Mouse (Mus musculus) natural killer cell, adult 2 months (primary cell): ENCODE measurements around the gene Haao.

ENCODE experiments used
- DNase-seq, 2 experiments: peaks; one replicate each; pipeline ENCODE4 v3.0.0; 2022; ENCODE audit warnings: low spot score in 2 of 2

Gene Haao

DNA sequence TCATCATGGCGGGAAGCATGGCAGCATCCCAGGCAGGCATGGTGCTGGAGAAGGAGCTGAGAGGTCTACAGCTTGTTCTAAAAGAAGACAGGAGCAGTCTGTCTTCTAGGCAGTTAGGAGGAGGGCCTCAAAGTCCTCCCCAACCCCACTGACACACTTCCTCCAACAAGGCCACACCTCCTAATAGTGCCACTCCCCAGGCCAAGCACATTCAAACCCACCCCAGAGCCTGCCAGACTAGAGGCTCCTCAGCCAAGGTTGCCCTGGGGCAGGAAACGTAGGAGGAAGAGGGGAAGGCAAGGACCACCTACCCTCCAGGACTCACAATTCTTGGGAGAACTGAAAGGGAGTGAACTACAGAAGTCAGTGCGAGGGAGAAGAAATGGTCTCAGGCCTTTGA lies at the start of gene Haao:
Gene Haao, minus strand, starts transcription at position 149 of the 400 bp plus-strand sequence.
- DNase-seq = peak; percentile 66 to 76

DNA sequence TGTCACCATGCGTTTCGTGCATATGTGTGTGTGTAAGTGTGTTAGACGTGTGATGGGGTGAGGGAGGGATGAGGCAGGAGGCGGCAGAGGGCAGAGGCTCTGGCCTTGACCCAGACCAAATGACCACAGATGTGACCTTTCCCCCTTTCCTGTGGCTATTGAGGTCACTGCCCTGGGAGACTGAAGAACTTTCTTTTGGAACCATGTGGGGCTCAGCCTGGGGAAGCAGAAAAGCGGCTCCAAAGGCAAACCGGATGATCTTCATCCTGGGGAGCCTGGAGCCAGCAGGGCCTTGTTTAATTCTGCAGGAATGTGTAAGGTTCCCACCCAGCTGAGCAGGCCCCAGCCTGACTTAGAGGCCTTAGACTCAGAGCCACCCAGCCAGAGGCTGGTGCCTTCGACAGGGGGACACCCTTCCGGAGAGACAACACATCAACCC lies 49.6 kb upstream of the Haao start:
- no peak for DNase-seq

DNA sequence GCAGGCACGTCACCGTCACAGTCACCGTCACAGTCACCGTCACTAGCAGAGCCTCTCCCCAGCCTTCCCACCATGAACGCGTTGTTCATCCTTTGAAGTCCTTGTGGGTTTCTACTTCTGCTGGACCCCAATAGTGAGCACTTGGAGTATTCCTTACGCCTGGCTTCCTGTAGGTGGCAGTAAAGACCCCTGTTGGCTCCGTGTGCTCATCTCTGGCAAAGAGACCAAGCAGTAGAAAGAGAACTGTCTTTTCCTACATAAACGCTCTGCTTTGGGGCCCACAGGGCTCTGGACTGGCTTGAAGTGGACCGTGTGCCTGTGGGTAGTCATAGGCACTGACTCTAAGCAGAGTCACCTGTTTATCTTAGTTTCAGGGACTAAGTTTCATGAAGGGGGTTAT lies 49.0 kb upstream of the Haao start:
- DNase-seq = peak in 1 of 2 experiments; percentile 20

DNA sequence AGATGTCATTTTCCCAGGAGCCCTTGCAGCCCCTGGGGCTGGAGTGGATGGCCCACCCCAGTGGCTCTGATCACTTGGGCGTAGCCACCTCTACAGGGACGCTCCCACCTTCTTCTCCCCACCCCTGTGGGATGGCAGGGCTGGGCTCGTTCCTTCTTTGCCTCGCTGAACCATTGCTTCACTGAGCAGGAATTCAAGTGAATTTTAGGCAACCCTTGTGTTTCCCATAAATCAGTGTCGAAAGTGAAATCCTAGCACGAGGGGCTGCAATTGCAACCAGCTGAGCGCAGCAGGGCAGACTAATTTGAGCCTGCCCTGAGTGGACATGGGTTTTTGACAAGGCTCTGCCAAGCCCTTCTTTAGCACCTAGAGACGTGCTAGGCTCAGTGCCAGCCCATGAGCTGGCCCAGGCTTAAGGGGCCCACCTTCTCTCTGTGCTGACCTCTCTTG lies 47.6 kb upstream of the Haao start:
- DNase-seq = no peak

DNA sequence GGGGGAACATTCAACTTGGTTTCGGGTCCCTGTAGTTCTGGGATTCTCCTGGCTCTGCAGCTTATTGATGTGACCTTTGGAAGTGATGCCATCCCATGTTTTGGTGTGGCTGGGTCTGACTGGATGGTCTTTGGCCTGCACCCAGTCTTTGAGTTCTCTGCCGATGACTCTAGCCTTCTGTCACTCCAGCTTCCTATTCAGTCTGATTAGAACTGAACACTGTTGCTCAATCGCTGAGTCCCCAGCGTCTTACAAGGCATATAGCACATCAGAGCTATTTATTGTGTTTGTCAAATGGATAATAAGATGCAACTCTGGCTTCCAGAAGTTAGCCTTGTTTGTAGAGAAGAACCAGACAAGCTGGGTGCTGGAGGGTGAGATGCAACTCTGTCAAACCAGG lies 45.4 kb upstream of the Haao start:
- DNase-seq = no peak

DNA sequence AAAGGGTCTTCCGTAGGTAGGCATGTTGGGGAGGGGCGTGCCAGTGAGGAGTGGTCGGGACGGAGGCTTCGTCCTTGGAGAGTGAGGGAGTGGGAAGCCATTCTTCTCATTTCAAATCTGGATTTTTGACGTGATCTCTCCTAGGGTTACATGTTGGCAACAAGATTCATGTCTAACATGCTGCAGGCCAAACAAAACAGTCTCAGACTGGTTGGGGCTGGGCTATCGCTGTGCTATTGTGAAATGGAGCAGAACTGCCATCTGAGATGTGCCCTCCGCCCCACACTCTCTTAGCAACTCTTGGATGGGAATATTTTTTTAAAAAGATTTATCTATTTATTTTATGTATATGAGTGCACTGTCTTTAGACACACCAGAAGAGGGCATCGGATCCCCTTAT lies 44.1 kb upstream of the Haao start:
- DNase-seq = no peak

DNA sequence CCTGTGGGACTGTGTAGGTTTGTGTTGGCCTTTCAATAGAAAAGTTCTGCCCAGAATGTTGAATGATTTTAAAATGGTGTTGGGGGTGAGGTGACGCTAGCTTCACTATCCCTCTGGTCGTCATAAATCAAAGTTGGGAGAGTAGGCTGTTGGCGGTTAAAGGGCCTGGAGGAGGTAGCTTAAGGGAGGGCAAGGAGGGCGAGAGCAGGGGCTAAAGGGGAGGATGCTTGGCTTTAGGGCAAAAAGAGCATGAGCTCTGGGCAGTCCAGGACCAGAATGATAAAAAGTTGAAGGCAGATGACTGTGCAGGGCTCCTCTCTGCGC lies 42.6 kb upstream of the Haao start:
- DNase-seq = no peak

DNA sequence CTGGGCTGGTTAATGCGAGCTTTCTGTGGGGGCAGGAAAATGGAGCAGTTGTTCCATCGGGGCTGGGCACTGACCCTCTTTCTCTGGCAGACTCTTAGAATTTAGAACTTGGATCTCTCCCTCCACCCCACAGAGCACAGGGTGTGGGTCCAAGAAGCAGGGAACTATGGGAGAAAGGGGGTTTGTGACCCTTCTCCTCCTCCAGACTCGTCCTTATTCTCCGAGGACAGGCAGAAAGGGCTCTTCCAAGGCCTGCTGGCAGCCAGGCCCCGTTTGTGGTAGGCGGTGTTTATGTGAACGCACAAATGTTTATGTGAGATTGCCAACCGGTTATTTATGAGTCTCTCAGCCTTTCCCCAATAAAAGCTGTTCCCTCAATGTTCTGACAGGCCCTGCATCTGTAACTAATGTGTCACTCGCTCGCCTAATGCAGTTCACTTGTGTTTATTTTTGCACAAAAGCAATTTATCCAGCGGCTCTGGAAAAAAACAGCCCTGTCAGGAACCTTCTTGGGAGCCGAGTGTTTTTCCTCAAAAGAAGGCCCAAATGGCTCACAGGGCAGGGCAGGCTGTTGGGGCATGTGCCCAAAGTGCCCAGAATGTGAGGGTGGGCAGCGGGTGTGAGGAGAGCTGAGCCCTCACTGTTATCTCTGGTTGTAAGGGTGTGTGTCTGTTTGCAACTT lies 42.1 kb upstream of the Haao start:
- no peak for DNase-seq

DNA sequence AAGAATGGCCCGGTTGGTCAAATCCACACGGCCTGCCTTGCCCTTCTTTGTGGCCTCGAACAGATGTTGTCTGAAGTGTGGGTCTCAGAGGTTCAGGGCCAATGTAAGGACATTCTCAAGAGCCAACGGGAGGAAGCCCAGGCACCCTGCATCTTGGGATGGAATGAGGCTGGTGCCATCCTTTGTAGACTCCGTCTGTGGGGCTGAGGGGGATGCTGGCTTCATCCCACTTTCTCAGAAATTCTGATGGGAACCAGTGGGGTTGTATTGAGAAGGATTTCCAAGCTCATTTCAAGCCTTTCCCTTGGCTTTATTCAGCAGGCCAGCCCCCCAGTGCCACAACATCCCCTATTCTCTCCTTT lies 41.5 kb upstream of the Haao start:
- no peak for DNase-seq

DNA sequence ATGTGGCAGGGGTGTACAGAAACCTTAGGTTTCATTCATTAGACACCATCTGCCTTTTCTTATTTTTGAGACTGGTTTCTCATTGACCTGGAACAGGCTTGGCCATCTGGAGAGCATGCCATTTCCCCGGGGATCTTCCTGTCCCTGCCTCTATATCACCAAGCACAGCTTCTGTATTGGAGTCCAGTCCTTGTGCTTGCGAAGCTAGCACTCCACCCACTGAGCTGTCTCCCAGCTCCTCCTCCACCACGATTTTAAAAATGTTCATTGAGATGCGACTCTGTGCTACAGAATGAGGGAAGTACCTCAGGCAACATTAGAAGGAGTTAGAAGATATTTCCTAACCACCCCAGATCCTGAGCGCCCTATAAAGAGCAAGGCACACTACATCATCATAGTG lies 39.5 kb upstream of the Haao start:
- DNase-seq = no peak

DNA sequence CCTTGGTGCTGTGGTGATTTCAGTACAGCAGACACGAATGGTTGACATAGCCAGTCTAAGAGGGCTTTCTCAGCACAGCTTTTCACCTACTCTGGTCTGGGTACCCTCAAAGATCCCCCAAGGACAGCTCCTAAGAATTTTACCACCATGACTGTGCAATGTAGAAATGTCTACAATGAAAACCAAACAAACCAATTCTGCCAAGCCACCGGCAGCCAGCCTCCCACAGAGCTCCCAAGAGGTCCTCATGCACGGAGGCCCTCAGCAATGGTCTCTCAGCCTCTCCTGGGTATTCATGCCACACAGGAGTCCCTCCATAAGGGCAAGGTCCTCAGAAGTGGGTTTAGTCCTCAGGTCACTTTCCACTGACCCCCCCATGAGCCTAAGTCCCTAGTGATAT lies 38.6 kb upstream of the Haao start:
- DNase-seq = no peak

DNA sequence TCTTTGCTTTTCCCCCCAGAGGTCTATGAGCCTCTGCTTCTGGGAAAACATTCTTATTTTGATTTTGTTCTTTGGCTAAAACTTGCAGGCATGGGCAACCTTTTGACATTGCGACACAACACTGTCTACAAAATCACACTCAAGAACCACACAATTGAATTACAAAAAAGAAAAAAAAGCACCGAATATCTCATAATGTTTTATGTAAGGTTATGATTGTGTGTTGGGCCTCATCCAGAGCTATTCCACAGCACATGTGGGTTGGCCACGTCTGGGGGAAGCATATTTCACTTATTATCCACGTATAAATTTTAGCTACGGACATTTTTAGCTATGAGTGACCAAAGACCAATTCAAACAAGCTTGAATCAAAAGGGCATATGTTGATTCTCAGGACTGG lies 38.0 kb upstream of the Haao start:
- DNase-seq = no peak

DNA sequence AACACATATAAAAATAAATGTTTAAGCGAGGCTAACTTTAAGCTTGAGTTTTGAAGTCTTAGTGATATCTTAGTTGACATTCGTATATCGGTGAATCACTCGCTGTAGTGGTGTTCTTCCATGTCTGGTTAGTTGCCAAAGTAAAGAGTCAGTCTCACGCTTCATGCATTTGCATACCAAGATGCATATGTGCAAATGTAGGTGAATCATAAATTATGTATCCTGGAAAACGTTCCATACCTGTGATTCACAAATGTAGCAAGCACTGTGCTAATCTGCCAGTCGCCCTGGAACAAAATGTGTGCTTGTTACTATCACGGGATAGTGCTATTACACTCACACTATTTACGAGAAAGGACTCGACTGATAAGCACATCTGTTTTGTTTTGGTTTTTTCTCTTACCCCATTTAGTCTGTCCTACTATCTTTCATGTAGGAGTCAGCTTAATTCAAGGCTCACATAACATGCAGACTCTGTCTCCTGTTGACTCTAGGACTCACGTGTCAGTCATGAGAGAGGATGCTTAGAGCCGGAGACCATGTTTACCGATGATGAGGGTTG lies 37.3 kb upstream of the Haao start:
- no peak for DNase-seq

DNA sequence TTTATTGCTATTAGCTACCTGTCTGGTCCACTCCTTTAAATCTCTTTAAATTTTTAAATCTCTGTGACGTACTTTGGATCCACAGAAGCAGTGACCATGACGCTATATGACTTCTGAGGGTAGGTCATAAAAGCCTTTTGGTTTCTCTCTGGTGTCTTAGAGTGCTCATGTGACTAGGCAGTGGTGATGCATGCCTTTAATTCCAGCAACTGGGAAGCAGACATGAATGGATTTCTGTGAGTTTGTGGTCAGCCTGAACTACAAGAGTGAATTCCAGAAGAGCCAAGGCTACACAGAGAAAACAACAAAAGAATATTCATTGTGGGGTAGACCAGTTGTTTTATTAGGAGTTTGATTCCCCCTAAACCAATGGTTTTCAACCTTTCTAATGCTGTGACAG lies 35.0 kb upstream of the Haao start:
- DNase-seq = no peak

DNA sequence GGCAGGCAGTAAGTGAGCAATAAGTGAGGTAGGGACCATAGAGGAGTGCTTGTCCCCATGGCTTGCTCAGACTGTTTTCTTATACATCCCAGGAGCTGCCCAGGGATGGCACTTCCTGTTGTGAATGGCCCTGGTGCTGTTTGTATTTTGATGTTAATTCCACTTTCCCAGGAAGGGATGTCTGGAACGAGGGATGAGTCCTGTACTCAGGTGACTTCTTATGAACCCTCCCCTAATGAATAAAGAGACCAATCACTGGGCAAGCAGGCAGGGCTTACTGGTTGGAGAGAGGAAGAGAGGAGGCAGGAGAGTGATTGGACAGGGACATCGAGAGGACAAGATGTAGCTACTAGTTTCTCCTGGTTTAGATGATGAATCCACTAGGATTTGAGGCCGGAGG lies 33.3 kb upstream of the Haao start:
- no peak for DNase-seq

DNA sequence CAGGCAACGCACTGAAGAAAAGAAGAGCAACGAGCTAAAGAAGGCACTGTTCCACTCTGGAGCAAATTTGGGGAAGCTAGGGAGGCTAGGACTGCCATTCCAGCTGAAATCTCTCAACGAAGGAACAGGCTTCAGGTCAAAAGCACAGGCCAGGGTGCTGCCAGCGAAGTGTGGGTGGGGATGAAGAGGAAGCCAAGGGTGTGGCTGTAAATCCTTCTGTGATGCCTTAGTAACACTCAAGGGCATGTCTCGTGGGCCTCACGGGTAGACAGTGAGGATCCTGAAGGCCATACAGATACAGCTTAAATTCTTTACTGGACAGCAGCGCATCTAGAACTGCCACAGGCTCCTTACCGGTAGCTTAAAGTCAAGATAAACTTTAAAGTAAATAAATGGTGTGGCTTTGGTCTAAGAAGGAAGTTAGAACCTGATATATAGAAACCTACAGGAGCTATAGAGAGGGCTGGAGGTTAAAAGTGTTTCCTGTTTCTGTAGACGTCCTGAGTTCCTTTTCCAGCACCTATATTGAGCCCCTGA lies 32.5 kb upstream of the Haao start:
- no peak for DNase-seq

DNA sequence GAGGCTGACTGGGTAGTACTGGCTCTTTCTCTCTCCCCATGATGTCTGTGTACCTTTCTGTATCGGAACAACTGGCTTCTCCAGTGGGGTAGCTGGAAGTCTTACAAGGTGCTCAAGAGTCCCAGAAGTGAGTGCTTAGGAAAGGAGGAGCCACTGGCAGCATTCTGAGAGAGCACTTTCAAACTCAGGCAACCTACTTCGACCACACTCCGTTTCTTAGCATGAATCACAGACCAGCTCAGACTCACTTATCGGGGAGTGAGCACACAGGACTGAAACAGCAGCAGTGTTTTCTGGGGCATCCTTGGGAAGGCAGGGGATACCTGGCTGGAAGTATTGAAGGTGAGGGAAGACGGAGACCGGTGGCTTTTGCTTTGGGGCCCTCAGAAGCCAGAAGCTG lies 31.9 kb upstream of the Haao start:
- no peak for DNase-seq

DNA sequence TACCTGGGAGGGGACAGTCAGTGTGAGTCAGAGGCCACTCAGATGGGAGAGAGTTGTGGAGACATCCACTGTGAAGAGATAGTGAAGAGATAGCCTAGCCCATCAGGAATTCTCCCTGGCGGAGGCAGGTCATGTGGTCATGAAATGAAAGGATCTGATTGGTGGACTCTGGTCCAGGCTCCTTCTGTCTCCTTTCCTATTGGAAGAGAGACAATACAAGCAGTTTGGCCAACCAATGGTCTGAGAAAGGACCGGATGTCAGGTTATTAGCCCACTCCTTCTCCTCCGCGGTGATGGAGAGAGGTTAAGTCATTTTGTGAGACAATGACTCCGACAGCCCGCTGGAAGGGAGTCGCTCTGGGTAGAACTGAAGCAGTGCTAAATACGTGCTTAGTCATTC lies 26.8 kb upstream of the Haao start:
- DNase-seq = no peak

DNA sequence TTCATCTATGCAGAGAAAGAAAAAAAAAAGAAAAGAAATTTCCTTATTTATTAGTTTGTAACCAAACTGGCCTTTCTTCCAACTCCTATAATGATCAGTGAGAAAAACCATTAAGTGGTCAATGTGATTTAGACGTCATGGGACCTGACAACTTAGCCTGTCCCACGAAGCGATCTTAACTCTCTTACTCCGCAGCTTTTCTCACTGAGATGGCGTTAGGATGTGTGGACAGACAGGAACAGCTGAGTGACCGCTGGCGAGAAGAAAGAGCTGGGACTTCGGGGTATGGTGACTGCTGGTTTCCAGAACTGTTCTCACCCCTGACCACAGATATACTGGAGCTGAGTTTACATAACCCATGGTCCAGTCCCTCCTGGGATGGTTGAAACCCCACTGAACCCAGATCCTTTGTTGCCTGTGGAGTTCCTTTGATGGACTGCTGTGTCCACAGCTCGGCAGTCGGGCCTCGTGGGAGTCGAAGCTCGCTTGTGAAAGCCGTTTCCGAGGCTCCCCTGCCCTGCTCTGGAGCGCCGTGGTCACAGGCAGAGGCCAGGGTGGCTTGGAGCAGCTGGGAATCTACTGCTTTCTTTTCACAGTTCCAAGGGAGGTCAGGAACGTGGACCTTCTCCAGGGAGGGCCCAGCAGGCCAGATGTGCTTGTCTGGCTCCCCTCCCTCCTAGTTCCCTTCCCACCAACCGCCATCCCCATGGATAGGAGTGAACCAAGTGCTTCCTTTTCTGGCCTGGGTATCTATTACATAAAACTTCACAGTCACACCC lies 25.8 kb upstream of the Haao start:
- DNase-seq = no peak

DNA sequence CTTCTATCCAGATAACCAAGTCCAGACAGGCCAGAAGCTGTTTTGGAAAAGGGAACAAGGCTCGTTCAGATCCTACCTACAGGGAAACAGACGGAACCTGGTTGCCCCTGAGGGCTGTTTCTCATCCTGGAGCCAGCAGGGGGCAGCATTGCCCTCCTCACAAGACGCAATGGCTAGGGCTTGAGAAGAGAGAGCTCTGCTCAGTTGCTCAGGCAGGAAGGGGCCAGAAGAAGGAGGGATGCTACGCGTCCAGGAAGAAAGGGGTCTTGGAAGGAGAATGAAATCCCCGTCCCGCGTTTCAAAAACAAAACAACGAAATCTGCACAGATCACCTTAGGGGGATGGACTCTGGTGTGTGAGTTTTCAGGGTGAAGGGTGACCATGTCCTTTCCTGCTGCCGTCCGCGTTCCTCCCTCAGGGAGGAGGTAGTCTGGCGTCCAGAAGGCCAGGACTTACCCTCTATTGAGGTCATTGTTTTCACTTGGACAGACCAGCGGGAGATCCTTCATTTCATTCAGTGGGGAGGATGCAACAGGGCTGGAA lies 25.1 kb upstream of the Haao start:
- DNase-seq = peak; percentile 67 to 77

DNA sequence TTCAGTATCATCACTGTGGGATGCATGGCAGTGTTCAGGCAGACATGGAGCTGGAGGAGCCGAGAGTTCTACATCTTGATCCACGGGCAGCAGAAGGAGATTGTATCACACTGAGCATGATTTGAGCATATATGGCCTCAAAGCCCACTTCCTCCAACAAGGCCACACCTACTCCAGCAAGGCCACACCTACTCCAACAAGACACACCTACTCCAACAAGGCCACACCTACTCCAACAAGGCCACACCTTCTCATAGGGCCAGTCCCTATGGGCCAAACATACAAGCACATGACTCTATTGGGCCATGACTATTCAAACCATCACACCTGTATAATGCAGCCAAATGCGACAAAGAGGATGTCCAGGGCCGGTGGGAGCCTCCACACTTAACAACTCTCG lies 23.6 kb upstream of the Haao start:
- DNase-seq = peak in 1 of 2 experiments; percentile 30

DNA sequence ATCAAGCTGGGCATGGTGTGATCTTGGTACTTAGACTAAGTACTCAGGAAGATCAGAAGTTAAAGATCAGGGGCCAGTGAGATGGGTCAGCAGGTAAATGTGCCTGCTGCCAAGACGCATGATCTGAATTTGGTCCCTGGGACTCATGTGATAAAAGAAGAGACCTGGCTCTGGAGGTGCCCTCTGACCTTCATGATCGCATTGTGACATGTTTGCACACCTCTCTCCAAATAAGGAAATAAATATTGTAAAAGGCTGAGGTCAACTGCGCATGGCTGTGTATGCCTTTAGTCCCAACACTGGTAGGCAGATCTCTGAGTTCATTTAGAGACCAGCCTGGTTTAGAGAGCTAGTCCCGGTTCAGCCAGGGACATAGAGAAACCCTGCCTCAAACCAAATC lies 22.6 kb upstream of the Haao start:
- DNase-seq = no peak

DNA sequence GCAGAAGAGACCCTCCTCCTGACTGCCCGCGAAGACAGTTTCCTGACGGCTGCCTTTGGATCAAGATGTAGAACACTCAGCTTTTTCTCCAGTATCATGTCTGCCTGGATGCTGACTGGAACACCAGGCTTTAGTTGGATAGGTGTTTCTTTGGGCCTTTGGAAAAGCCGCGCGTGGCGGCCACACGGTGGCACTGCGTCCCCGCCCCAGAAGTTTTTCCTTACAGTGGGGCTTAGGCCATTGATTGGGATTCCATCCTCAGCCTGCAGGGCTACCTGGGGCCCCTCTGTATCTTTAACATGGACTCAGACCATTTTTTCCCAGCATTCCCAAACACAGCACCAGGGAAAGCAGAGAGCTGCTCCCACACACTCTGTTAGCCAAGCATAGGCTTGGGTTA lies 18.8 kb upstream of the Haao start:
- DNase-seq = no peak
